Mouse (Mus musculus) embryonic facial prominence, embryonic 12.5 days (tissue): ENCODE results near the gene Exo5. TPM values are rescaled to one million over a fixed set of nuclear protein-coding genes. Genes with fewer than 3 reads are reported as not detected.

ENCODE experiments used
- ATAC-seq: fragments of 200-750 bp; cut with Nextera tagmentation; 2 replicates; pipeline ENCODE4 v1.8.0; 2017; ENCODE audit not compliant: insufficient number of reproducible peaks, insufficient read depth, low FRiP score, low TSS enrichment
- H3K27ac ChIP-seq: fragments of 300-500 bp; sonication (generic); 2 replicates; pipeline ENCODE4 v1.5.1; 2016; ENCODE audit warnings: mild to moderate bottlenecking
- H3K27me3 ChIP-seq: fragments of 300-500 bp; sonication (generic); 2 replicates; pipeline ENCODE4 v1.6.1; 2016; ENCODE audit warnings: mild to moderate bottlenecking, moderate library complexity
- H3K36me3 ChIP-seq: fragments of 300-500 bp; sonication (generic); 2 replicates; pipeline ENCODE4 v1.6.1; 2016; ENCODE audit warnings: mild to moderate bottlenecking
- H3K4me1 ChIP-seq: fragments of 300-500 bp; sonication (generic); 2 replicates; pipeline ENCODE4 v1.6.1; 2016
- H3K4me2 ChIP-seq: fragments of 300-500 bp; sonication (generic); replicated peaks from 2 replicates; pipeline ENCODE4 v1.6.1; 2016; ENCODE audit warnings: mild to moderate bottlenecking, moderate library complexity
- H3K4me3 ChIP-seq: fragments of 300-500 bp; sonication (generic); 2 replicates; pipeline ENCODE4 v1.5.1; 2016; ENCODE audit warnings: mild to moderate bottlenecking
- H3K9ac ChIP-seq: fragments of 300-500 bp; sonication (generic); 2 replicates; pipeline ENCODE4 v1.6.1; 2016; ENCODE audit warnings: mild to moderate bottlenecking, moderate library complexity
- H3K9me3 ChIP-seq: fragments of 300-500 bp; sonication (generic); 2 replicates; pipeline ENCODE4 v1.6.1; 2016; ENCODE audit warnings: mild to moderate bottlenecking, moderate library complexity
- WGBS: fragments of 180-500 bp; shearing (Covaris S2); methylation state at CpG from one replicate; pipeline ENCODE4 v1.1.7; 2016; 5-methylcytosine and 5-hydroxymethylcytosine counted together
- microRNA-seq: library from miRNA; unstranded; fragments of <30 nt; microRNA quantifications from one replicate; pipeline ENCODE4, GENCODE M21; 2017
- polyA plus RNA-seq: library from polyadenylated mRNA; unstranded; fragments of >200 nt; fragmentation: Nextera tagmentation; extraction: Ambion mirVana; gene quantifications from 2 replicates; pipeline ENCODE4 v1.2.1, GENCODE M21; 2016

The Exo5 gene
- polyA plus RNA-seq, 1 experiment from 2014 or later: 33.1 TPM

DNA sequence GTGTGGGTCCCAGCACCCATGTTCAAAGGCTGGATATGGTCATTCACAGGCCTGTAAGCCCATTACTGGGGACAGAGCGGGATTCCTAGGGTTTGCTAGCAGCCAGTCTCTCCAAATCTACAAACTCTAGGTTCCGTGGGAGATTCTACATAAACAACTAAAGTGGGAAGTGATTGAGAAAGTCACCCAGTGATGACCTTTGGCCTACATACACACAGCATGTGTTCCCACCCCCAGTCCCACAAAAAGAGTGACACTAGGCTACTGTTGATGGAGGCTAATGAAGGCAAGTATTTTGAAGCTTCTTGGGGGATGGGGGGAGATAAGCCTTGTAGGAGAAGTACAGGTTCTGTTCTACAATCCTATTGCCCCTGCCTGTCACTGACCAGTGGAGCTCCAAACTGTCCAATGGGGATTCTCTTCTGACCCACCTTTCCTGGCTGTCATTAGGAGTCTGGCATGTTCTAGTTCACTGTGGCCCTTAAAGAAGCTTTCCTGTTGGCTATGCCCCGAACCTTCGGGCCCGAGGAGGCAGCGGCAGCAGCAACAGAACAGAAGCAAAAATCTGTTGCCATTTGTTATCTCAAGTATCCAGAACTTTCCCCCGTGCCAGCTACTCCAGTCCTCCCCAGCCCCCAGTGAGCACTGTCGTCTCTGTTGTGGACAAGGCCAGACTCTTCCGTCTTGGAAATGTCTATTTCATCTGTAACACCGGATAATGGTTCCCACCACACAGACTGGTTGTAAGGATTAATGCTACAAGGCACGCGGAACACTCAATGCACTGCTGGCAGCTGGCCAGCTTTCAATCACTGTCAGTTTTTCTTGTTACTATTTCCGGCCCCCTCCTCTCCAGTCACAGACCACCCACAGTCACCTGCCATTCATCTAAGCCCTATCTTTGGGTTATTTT lies 39.4 kb downstream of the Exo5 start:
- Histone ChIP-seq H3K9ac (no peak overlapping the region), H3K27me3 (no peaks in the 10 kb centered on the region), H3K4me3 (no peak overlapping the region), H3K4me1 (peaks cover 30% of the 10 kb centered on the region), H3K27ac (no peak overlapping the region), H3K36me3 (no peaks in the 10 kb centered on the region), H3K9me3 (no peaks in the 10 kb centered on the region), H3K4me2 (no peak overlapping the region)
- ATAC-seq: no peak
- WGBS: 44% methylated on average over 13 of the region's 13 CpGs

- WGBS: 43% methylated on average over 5 of the region's 5 CpGs
- no peak for ATAC-seq
- Histone ChIP-seq H3K27ac (no peak overlapping the region), H3K4me1 (peaks cover 25% of the 10 kb centered on the region), H3K27me3 (no peaks in the 10 kb centered on the region), H3K9ac (no peak overlapping the region), H3K4me2 (no peak overlapping the region), H3K36me3 (no peaks in the 10 kb centered on the region), H3K9me3 (no peaks in the 10 kb centered on the region), H3K4me3 (no peak overlapping the region)
These were observed 42.7 kb downstream of the Exo5 start for GRCm38 (mm10) chr4:120882002-120882625.

DNA sequence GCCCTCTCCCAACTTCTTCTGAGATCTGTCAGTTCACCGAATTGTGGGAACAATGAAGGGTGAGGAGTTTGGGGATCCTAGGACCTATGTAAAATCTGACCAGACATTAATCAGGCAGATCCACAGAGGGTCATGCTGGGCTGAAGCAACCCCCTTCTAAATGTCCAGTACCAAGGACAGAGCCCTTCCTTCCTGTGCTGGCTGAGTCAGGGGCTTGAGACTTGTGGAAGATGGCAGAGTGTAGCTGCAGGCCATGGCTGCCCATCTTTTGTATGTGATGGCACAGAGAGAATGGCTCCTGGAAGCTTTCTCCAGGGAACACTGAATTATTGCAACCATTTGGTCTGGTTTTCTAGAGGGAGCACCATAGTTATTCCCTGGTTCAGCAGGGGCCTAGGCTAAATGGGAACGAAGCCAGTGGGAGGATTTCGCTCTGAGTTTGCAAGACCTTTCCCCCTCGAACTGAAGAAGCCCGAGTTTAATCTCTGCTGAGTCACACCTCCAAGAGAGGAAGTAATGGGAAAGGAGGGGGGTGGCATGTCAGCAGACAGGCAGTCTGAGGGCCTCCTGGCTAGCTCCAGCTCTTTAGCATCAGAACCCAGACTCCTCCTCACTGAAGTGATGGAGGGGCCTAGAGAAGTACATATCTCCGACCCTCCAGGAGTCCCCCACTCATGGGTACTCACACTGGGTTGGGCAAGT lies 43.9 kb downstream of the Exo5 start:
- H3K36me3 ChIP-seq: no peaks in the 10 kb centered on the region
- no peak overlapping the region for H3K9ac ChIP-seq
- ATAC-seq: no peak
- no peak overlapping the region for H3K27ac ChIP-seq
- peaks cover 21% of the 10 kb centered on the region for H3K4me1 ChIP-seq
- WGBS: 61% methylated on average over 6 of the region's 6 CpGs
- no peak overlapping the region for H3K4me3 ChIP-seq
- H3K9me3 ChIP-seq: no peaks in the 10 kb centered on the region
- no peaks in the 10 kb centered on the region for H3K27me3 ChIP-seq
- H3K4me2 ChIP-seq: no peak overlapping the region

- H3K9me3 ChIP-seq: no peaks in the 10 kb centered on the region
- H3K27me3 ChIP-seq: no peaks in the 10 kb centered on the region
- H3K27ac ChIP-seq: no peak overlapping the region
- H3K9ac ChIP-seq: no peak overlapping the region
- no peaks in the 10 kb centered on the region for H3K36me3 ChIP-seq
- no peak overlapping the region for H3K4me3 ChIP-seq
- WGBS: 42% methylated on average over 4 of the region's 4 CpGs
- no peak for ATAC-seq
- no peak overlapping the region for H3K4me2 ChIP-seq
- peaks cover 14% of the 10 kb centered on the region for H3K4me1 ChIP-seq
These were observed 45.4 kb downstream of the Exo5 start for GRCm38 (mm10) chr4:120879386-120879785.

DNA sequence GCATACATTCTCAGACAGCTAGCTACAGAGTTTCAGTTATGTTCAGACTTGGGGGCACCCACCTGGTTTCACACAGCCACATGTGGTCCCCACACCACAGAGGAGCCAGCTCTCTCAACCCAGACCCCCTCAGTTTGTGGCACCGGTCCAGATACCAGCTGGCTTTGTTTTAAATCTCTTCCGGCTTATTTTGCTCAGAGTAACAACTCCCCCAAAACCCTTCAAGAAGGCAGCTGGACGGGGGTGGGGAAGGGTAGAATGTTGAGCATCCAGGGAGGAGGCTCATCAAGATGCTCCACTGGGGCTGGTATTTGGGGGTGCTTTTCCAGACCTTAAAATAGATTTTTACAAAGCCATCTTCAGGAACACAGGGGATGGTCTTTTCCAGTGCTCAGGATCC lies 46.1 kb downstream of the Exo5 start:
- H3K27me3 ChIP-seq: no peaks in the 10 kb centered on the region
- H3K4me3 ChIP-seq: no peak overlapping the region
- H3K9ac ChIP-seq: no peak overlapping the region
- H3K27ac ChIP-seq: no peak overlapping the region
- no peak for ATAC-seq
- no peaks in the 10 kb centered on the region for H3K36me3 ChIP-seq
- no peaks in the 10 kb centered on the region for H3K9me3 ChIP-seq
- H3K4me1 ChIP-seq: peaks cover 14% of the 10 kb centered on the region
- no peak overlapping the region for H3K4me2 ChIP-seq
- WGBS: 62% methylated on average over 3 of the region's 3 CpGs

DNA sequence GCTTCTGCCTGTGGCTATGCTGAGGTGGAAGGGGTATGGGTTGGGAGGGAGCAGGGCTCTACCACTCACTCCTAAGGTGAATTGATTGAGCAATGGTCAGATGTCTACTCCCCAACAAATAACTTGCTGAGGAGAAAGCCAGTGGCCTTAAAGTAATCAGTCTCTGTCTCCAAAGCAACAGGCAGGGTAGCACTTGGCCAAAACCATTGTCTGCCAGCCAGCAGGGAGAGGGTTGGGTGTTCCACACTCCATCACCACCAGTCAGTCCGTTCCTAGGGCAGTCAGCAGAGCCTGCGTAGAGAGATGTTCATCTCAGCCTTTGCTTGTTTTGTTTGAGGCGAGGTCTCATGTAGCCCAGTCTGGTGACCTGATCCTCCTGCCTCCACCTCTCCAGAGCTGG lies 48.9 kb downstream of the Exo5 start:
- H3K9ac ChIP-seq: no peak overlapping the region
- H3K27ac ChIP-seq: no peak overlapping the region
- H3K4me3 ChIP-seq: no peak overlapping the region
- H3K36me3 ChIP-seq: no peaks in the 10 kb centered on the region
- H3K27me3 ChIP-seq: no peaks in the 10 kb centered on the region
- H3K9me3 ChIP-seq: no peaks in the 10 kb centered on the region
- no peak overlapping the region for H3K4me2 ChIP-seq
- H3K4me1 ChIP-seq: peaks cover 7% of the 10 kb centered on the region; the same call in 1 of the 2 replicates
- no peak for ATAC-seq
- 70% methylated on average over 3 of the region's 3 CpGs for WGBS

Small RNA genes within 50 kb of the gene (microRNA-seq; reads per million reads assigned to microRNA genes)
- 0.54 reads per million for gene Mir7015

Other genes with a start within 250 kb of the Exo5 start
- 6.9 TPM in 2 replicates for gene Kcnq4, start 176.4 kb downstream of the Exo5 start, polyA plus RNA-seq
- 106 and 117 TPM in 2 replicates for gene Nfyc, start 93.4 kb downstream of the Exo5 start, polyA plus RNA-seq
- gene Rims3, start 70.2 kb downstream of the Exo5 start, polyA plus RNA-seq: 3.8 and 4.2 TPM in 2 replicates
- 11.2 and 11.8 TPM in 2 replicates for gene Zfp69, start 26.7 kb upstream of the Exo5 start, polyA plus RNA-seq
- gene Smap2, start 92.2 kb upstream of the Exo5 start, polyA plus RNA-seq: 19.3 and 22.6 TPM in 2 replicates
- 61.6 and 62.4 TPM in 2 replicates for gene Col9a2, start 114.4 kb upstream of the Exo5 start, polyA plus RNA-seq
- 23.0 and 25.2 TPM in 2 replicates for gene Zmpste24, start 173.2 kb upstream of the Exo5 start, polyA plus RNA-seq
- not detected in 2 replicates for gene Tmco2, start 184.2 kb upstream of the Exo5 start, polyA plus RNA-seq